Mouse (Mus musculus): ENCODE results near the gene Ndufa11. TPM values are rescaled to one million over a fixed set of nuclear protein-coding genes. Genes with fewer than 3 reads are reported as not detected.

Gene Ndufa11
- polyA plus RNA-seq, 2 experiments: 119 to 284 TPM

- no peak for DNase-seq (ENCODE audit: low read depth in 3 of 3, low spot score in 3 of 3)
- WGBS (ENCODE audit: insufficient replicate concordance): under 1% methylated on average over 37 of the region's 37 CpGs
Observed at GRCm38 (mm10) chr17:56673647-56674416, 43.7 kb upstream of the Ndufa11 start.

GRCm38 (mm10) chr17:56681791-56682190 lies 35.8 kb upstream of the Ndufa11 start:
- H3K27ac ChIP-seq: no peak overlapping the region
- no peak for ATAC-seq (ENCODE audit: insufficient read depth)

More at GRCm38 (mm10) chr17:56673647-56674416, 43.7 kb upstream of the Ndufa11 start:
- Histone ChIP-seq H3K9me3 (ENCODE audit: control insufficient read depth, low read length) (no peaks in the 10 kb centered on the region), H3K4me2 (ENCODE audit: low read depth) (peak overlapping the region; percentile 66), H3K36me3 (replicated peaks; ENCODE audit: control insufficient read depth, insufficient read depth, low read depth) (peaks cover 20% of the 10 kb centered on the region), H3K4me3 (ENCODE audit: insufficient read depth in 1 of 2, low read depth in 2 of 2, low read length in 2 of 2) (peak overlapping the region; percentile 71 to 94), H3K4me1 (replicated peaks; ENCODE audit: control insufficient read depth in 2 of 2, insufficient read depth in 2 of 2, low read length in 1 of 2) (peaks cover 10 to 15% of the 10 kb centered on the region in 2 experiments), H3K27ac (peak overlapping the region; percentile 66), H3K27me3 (ENCODE audit: control insufficient read depth, insufficient read depth, low read length) (no peaks in the 10 kb centered on the region), H3K9ac (replicated peaks) (peak overlapping the region; percentile 98)
- no peak; the same call in 1 of the 2 replicates for ATAC-seq (ENCODE audit: insufficient read depth)
- TF ChIP-seq CTCF (IDR thresholded peaks at IDR 0.05; ENCODE audit: low read depth) (no peak), EP300 (IDR thresholded peaks at IDR 0.05; ENCODE audit: low read depth) (no peak)

DNA sequence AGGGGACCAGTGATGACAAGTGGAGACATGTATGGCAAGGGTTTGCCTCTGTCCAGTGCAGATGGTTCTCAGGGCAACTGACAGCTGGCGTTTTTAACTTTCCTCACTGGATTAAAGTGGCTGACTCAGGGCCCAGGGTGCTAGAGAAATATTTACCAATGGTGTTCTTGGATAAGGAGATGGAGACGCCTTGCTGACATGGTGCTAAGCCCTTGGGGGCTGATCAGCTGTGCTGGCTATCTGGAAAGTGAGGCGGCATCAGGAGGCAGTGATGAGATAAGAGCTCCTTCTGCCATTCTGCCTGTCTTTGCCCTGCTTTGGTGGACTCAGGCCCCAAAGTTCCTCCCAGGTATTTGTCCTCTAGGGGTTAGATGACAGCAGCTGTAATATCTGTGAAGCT lies 34.7 kb upstream of the Ndufa11 start:
- peaks cover 18 to 50% of the 10 kb centered on the region in 2 experiments for H3K4me1 ChIP-seq (replicated peaks; ENCODE audit: control insufficient read depth in 2 of 2, insufficient read depth in 2 of 2, low read length in 1 of 2)
- peak overlapping the region; percentile 36 for H3K4me2 ChIP-seq (ENCODE audit: low read depth)
- H3K27ac ChIP-seq: peak overlapping the region; percentile 47
- WGBS (ENCODE audit: insufficient replicate concordance): 19% methylated on average over 3 of the region's 3 CpGs
- ATAC-seq (ENCODE audit: insufficient read depth) (peak; percentile 73), DNase-seq (ENCODE audit: low read depth in 3 of 3, low spot score in 3 of 3) (peak; percentile 42 to 49 (median 45))
- peak; percentile 65 for TF ChIP-seq EP300 (IDR thresholded peaks at IDR 0.05; ENCODE audit: low read depth)
- no peak for TF ChIP-seq CTCF (IDR thresholded peaks at IDR 0.05; ENCODE audit: low read depth)
- H3K4me3 ChIP-seq (ENCODE audit: insufficient read depth in 1 of 2, low read depth in 2 of 2, low read length in 2 of 2): no peak overlapping the region
- H3K9ac ChIP-seq (replicated peaks): peak overlapping the region; percentile 34
- H3K9me3 ChIP-seq (ENCODE audit: control insufficient read depth, low read length): no peaks in the 10 kb centered on the region
- H3K27me3 ChIP-seq (ENCODE audit: control insufficient read depth, insufficient read depth, low read length): no peaks in the 10 kb centered on the region
- peaks cover 29% of the 10 kb centered on the region for H3K36me3 ChIP-seq (replicated peaks; ENCODE audit: control insufficient read depth, insufficient read depth, low read depth)

More at GRCm38 (mm10) chr17:56681791-56682190, 35.8 kb upstream of the Ndufa11 start:
- Histone ChIP-seq H3K9ac (replicated peaks) (no peak overlapping the region), H3K27me3 (ENCODE audit: control insufficient read depth, insufficient read depth, low read length) (no peaks in the 10 kb centered on the region), H3K4me2 (ENCODE audit: low read depth) (no peak overlapping the region), H3K9me3 (ENCODE audit: control insufficient read depth, low read length) (no peaks in the 10 kb centered on the region), H3K36me3 (replicated peaks; ENCODE audit: control insufficient read depth, insufficient read depth, low read depth) (peaks cover 36% of the 10 kb centered on the region), H3K4me3 (ENCODE audit: insufficient read depth in 1 of 2, low read depth in 2 of 2, low read length in 2 of 2) (no peak overlapping the region), H3K4me1 (replicated peaks; ENCODE audit: control insufficient read depth in 2 of 2, insufficient read depth in 2 of 2, low read length in 1 of 2) (peaks cover 14 to 39% of the 10 kb centered on the region in 2 experiments)
- WGBS (ENCODE audit: insufficient replicate concordance): 68% methylated on average over 4 of the region's 4 CpGs
- no peak for DNase-seq (ENCODE audit: low read depth in 3 of 3, low spot score in 3 of 3)
- no peak for TF ChIP-seq CTCF (IDR thresholded peaks at IDR 0.05; ENCODE audit: low read depth)
- no peak for TF ChIP-seq EP300 (IDR thresholded peaks at IDR 0.05; ENCODE audit: low read depth)

DNA sequence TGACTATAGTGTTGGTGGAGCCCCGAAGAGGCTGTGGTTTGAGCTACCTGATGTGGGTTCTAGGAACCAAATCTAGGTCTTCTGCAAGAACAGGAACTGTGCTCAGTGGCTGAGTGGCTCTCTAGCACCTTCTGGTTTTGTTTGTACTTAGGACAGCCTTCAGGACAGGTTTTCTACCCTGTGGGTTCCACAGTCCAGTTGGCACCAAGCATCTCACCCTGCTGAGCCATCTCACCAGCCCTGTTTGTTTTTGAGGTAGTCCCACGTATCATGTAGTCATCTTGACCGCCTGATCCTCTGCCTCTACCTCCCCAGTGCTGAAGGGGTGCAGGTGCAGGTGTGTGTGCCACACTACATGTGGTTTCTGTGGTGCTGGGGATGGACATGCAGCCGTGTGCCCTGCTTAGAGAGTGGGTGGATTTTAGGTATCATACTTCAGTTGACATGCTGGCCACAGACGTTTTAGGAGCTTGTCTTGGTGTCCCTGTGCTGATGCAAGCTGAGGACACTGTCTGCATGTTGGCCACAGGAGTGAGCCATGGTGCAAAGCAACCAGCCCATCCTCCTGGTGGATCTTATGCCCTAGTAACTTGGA lies 33.9 kb upstream of the Ndufa11 start:
- no peak overlapping the region for H3K4me2 ChIP-seq (ENCODE audit: low read depth)
- no peaks in the 10 kb centered on the region for H3K27me3 ChIP-seq (ENCODE audit: control insufficient read depth, insufficient read depth, low read length)
- no peak overlapping the region for H3K27ac ChIP-seq
- no peaks in the 10 kb centered on the region for H3K9me3 ChIP-seq (ENCODE audit: control insufficient read depth, low read length)
- peaks cover 26 to 57% of the 10 kb centered on the region in 2 experiments for H3K4me1 ChIP-seq (replicated peaks; ENCODE audit: control insufficient read depth in 2 of 2, insufficient read depth in 2 of 2, low read length in 1 of 2)
- H3K36me3 ChIP-seq (replicated peaks; ENCODE audit: control insufficient read depth, insufficient read depth, low read depth): peaks cover 28% of the 10 kb centered on the region
- ATAC-seq (ENCODE audit: insufficient read depth) (no peak), DNase-seq (ENCODE audit: low read depth in 3 of 3, low spot score in 3 of 3) (no peak)
- TF ChIP-seq EP300 (IDR thresholded peaks at IDR 0.05; ENCODE audit: low read depth): no peak
- TF ChIP-seq CTCF (IDR thresholded peaks at IDR 0.05; ENCODE audit: low read depth): no peak
- H3K4me3 ChIP-seq (ENCODE audit: insufficient read depth in 1 of 2, low read depth in 2 of 2, low read length in 2 of 2): no peak overlapping the region
- H3K9ac ChIP-seq (replicated peaks): no peak overlapping the region
- WGBS (ENCODE audit: insufficient replicate concordance): 67% methylated on average over 5 of the region's 5 CpGs

DNA sequence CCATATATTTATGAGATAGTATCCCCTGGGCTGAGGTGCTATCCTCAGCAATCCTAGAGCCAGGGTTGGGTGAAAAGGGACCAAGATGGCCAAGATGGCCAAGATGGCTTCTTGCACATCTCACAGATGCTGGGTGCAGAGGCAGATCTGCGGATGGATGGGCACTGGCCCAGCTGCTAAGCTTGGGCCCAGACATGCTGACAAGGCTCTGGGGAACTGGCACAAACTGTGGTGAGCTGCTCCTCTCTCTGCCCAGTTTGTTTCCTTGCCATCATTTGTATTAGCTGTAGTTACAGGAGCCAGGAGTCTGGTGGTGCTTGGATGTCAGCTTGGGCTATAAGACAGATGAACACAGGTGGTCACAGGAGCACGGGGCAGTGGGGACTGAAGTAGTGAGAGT lies 32.9 kb upstream of the Ndufa11 start:
- H3K4me2 ChIP-seq (ENCODE audit: low read depth): no peak overlapping the region
- H3K27me3 ChIP-seq (ENCODE audit: control insufficient read depth, insufficient read depth, low read length): no peaks in the 10 kb centered on the region
- no peak for ATAC-seq (ENCODE audit: insufficient read depth)
- H3K9me3 ChIP-seq (ENCODE audit: control insufficient read depth, low read length): no peaks in the 10 kb centered on the region
- no peak for DNase-seq (ENCODE audit: low read depth in 3 of 3, low spot score in 3 of 3)
- peaks cover 28 to 60% of the 10 kb centered on the region in 2 experiments for H3K4me1 ChIP-seq (replicated peaks; ENCODE audit: control insufficient read depth in 2 of 2, insufficient read depth in 2 of 2, low read length in 1 of 2)
- TF ChIP-seq EP300 (IDR thresholded peaks at IDR 0.05; ENCODE audit: low read depth) (no peak), CTCF (IDR thresholded peaks at IDR 0.05; ENCODE audit: low read depth) (no peak)
- H3K9ac ChIP-seq (replicated peaks): no peak overlapping the region
- H3K27ac ChIP-seq: no peak overlapping the region
- H3K36me3 ChIP-seq (replicated peaks; ENCODE audit: control insufficient read depth, insufficient read depth, low read depth): peaks cover 35% of the 10 kb centered on the region
- H3K4me3 ChIP-seq (ENCODE audit: insufficient read depth in 1 of 2, low read depth in 2 of 2, low read length in 2 of 2): no peak overlapping the region
- 86% methylated on average over 2 of the region's 2 CpGs for WGBS (ENCODE audit: insufficient replicate concordance)

Measured in liver, embryonic 14.5 days (tissue).